Mouse (Mus musculus) brain, embryonic 14.5 days (tissue): ENCODE data around the gene Acp5.

Experiments
- CTCF ChIP-seq: fragments of 200-500 bp; IDR thresholded peaks from 2 replicates; pipeline ENCODE4 v1.5.1; 2012; ENCODE audit warnings: inconsistent platforms, mild to moderate bottlenecking, moderate library complexity, borderline replicate concordance; ENCODE audit not compliant: insufficient read depth, insufficient read length; ENCODE audit errors: extremely low read depth
- POLR2A ChIP-seq: fragments of 200-500 bp; IDR thresholded peaks from 2 replicates; pipeline ENCODE4 v1.6.1; 2012; ENCODE audit warnings: mild to moderate bottlenecking, inconsistent platforms, borderline replicate concordance; ENCODE audit not compliant: poor library complexity, insufficient read depth, insufficient read length, severe bottlenecking; ENCODE audit errors: extremely low read depth

- TF ChIP-seq CTCF (no peak), POLR2A (no peak)
These were observed 16.0 kb downstream of the Acp5 start for GRCm38 (mm10) chr9:22119543-22119942.
